Mouse (Mus musculus): ENCODE measurements around the gene B3galt6.

B3galt6 gene

DNA sequence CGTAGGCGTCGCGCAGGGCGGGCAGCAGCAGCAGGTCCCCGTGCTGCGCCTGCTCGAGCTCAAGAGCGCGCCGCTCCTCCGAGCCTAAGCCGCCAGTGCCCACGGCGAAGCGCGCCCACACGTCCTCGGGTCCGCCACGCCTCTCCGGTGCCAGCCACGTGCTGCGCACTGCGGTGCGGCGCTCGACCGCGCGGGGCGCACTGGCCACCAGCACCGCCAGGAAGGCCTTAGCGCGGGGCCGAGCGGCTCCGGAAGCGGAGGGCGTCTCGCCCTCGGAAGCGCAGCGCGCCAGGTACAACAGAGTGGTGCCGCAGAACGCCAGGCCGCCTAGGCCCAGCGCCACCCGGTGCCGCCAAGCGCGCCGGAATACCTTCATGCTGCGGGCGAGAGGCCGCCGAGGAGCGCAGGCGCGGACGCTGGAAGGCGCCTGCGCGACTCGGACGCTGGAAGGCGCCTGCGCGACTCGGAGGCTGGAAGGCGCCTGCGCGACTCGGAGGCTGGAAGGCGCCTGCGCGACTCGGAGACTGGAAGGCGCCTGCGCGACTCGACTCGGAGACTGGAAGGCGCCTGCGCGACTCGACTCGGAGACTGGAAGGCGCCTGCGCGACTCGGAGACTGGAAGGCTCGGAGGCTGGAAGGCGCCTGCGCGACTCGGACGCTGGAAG is at the start of gene B3galt6, which contains the start of gene Sdf4:
Gene B3galt6, minus strand, starts transcription at position 409 of the 665 bp plus-strand sequence.
Gene Sdf4, plus strand, starts transcription at position 632 of the 665 bp plus-strand sequence.
- in situ Hi-C loops (cut with MboI, MseI), result no loop called here

GRCm38 (mm10) chr4:156034901-156035300 is 42.5 kb upstream of the B3galt6 start:
- in situ Hi-C loops (cut with MboI, MseI), result loop anchor here (5.0 kb wide), 2 partner anchors 38 to 73 kb away; partner anchors contain the start of gene C1qtnf12 (in 2 of the 2)

DNA sequence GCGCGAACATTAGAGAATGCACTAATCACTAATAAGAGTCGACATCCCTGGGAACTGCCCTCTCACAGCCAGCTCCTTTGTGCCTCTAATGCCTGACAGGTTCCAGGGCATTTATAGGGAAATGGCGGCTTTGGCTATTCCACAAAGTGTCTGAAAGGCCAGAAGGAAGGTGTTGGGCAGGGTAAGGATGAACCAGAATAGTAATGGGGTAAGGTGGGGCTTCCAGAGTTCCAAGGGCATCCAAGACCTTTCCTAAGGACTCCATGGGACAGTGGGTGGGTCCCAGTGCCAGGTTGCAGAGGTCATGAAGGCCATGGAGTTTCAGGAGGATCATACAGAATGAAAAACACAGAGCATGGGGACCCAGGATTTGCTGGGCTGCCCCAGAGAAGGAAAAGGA is 41.9 kb upstream of the B3galt6 start:
- in situ Hi-C loops (cut with MboI, MseI), result loop anchor here (5.0 kb wide), 2 partner anchors 37 to 72 kb away; partner anchors contain the start of gene C1qtnf12 (in 2 of the 2)

- in situ Hi-C loops (cut with MboI, MseI), result loop anchor here (5.0 kb wide), 2 partner anchors 36 to 71 kb away; partner anchors contain the start of gene C1qtnf12 (in 2 of the 2)
These were observed 41.1 kb upstream of the B3galt6 start for GRCm38 (mm10) chr4:156033476-156034119.

DNA sequence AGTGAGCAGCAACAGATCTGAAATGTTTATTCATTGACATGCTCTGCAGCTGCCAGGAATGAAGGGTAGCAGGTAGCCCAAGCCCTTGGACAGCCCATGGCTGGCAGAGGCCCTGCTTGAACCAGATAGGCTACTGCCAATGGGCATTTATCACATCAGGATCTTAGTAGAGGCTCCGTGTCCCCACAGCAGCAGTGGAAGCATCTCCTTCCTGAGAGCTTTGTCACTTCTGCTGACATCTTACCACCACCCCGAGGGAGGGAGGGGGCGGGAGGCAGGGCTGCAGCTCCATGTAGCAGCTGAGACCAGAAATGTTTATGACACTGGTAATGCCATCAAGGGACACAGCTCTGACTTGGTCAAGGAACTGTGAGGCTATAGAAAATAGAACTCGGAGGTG is 40.4 kb upstream of the B3galt6 start:
- in situ Hi-C loops (cut with MboI, MseI), result loop anchor here (5.0 kb wide), 2 partner anchors 36 to 71 kb away; partner anchors contain the start of gene C1qtnf12 (in 2 of the 2)

GRCm38 (mm10) chr4:156031593-156032391 is 39.3 kb upstream of the B3galt6 start:
- in situ Hi-C loops (cut with MboI, MseI), result loop anchor here (5.0 kb wide), 2 partner anchors 34 to 69 kb away; partner anchors contain the start of gene C1qtnf12 (in 2 of the 2)

DNA sequence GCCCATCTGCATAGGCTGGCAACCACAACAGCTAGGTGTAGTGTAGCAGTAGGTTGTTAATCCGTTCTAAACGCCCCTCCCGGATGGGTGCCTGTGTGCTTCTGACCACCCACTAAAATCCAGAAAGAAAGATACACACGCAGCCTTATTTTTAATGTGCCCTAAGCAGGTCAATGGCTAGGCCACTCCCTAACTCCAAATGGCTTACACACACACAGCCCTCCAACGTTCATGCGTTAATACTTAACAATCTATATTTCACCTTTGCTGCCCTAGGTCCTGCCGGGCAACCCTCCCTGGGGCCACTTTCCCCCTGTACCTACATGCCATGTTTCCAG is 38.8 kb upstream of the B3galt6 start:
- in situ Hi-C loops (cut with MboI, MseI), result loop anchor here (5.0 kb wide), 2 partner anchors 34 to 69 kb away; partner anchors contain the start of gene C1qtnf12 (in 2 of the 2)

DNA sequence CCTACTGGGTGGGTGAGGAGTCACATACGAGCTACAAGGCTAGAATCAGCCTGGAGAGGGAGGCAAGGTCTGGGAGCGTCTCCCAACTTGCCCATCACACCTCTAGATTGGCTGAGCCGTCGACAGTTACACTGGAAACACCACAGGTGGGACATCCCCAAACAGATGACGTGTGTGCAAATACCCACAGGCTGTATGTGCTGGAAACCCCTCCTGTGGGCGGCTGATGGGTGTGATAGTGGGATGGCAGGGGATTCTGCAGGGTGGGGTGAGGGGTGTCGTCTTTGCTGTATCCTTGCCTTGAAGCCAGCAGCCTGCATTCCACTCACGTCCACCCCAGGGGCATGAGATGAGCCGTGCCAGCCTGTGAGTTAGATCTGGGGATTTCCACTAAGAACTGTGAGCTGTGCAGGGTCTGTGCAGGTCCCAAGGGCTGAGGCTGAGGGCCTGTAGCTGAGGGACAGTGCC is 38.2 kb upstream of the B3galt6 start:
- in situ Hi-C loops (cut with MboI, MseI), result loop anchor here (5.0 kb wide), 2 partner anchors 33 to 68 kb away; partner anchors contain the start of gene C1qtnf12 (in 2 of the 2)

GRCm38 (mm10) chr4:156028580-156028979 is 36.1 kb upstream of the B3galt6 start:
- in situ Hi-C loops (cut with MboI, MseI), result no loop called here

GRCm38 (mm10) chr4:156026013-156026412 is 33.6 kb upstream of the B3galt6 start, which contains the start of gene Tnfrsf18:
Gene Tnfrsf18 (plus strand): TSS chr4:156026164.
- in situ Hi-C loops (cut with MboI, MseI), result no loop called here

GRCm38 (mm10) chr4:156024184-156024583 is 31.7 kb upstream of the B3galt6 start:
- in situ Hi-C loops (cut with MboI, MseI), result loop anchor here in 1 of 2 experiments (25.0 kb wide), 1 partner anchor 812 kb away; the partner anchor contains the start of gene Ski

DNA sequence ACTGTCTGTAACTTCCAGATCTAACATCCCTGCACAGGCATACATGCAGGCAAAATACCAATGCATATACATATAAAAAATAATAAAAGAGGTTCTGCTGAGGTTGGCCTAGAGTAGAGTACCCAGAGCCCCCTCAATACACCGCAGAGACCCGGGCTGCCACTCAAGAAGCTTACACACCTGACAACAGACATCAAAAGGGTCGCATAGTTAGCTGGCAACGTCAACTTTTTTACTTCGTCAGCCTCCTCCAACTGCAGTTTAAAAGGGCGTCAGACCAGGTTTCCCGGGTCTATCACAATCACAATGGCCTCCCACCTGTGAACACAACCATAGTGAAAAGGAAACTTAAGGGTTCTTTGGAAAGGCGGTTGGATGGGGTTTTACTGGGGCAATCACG is 31.1 kb upstream of the B3galt6 start:
- in situ Hi-C loops (cut with MboI, MseI), result loop anchor here in 1 of 2 experiments (25.0 kb wide), 1 partner anchor 811 kb away; the partner anchor contains the start of gene Ski

DNA sequence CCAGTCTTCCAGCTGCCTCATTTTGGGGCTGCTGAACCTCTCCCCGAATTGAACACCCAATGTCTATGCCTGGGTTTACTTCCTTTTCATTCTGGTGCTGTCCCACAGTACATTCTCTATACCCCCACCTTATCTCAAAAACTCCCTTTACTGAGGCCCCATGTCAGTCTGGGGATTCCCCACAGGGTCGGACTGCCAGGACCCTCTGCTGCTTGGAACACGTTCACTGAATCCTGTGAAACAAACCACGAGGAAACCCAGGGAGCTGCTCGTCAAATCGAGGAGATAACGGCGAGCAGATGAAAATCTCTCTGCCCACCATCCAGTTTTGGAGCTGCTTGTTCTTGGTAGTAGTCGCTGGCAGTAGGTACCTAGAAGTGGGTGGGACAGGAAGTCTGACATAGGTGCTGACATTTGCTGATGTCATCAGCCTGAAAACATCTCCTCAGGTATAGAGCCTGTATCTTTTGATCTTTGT is 29.5 kb upstream of the B3galt6 start:
- in situ Hi-C loops (cut with MboI, MseI), result loop anchor here in 1 of 2 experiments (25.0 kb wide), 1 partner anchor 810 kb away; the partner anchor contains the start of gene Ski

GRCm38 (mm10) chr4:156021381-156021780 is 28.9 kb upstream of the B3galt6 start:
- in situ Hi-C loops (cut with MboI, MseI), result loop anchor here in 1 of 2 experiments (25.0 kb wide), 1 partner anchor 809 kb away; the partner anchor contains the start of gene Ski

DNA sequence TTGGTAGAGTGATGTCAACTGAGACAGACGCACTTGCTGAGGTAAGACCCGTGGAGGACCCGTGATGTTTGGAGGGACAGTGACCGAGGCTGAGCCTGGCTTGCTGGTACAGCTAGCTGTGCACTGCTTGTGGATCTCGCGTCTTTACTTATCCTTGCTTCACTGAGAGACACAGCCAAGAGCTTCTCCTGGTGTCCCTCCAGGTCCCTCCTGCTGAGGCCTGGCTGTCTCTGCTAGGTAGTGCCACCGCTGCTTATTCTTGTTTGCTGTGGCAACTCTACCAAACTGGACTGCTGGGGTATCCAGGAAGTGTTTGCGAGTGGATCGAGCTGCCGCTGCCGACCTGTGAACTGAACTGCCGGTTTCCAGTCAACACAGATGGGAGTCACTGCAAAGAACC is 27.3 kb upstream of the B3galt6 start:
- in situ Hi-C loops (cut with MboI, MseI), result loop anchor here in 1 of 2 experiments (25.0 kb wide), 1 partner anchor 807 kb away; the partner anchor contains the start of gene Ski

- in situ Hi-C loops (cut with MboI, MseI), result loop anchor here in 1 of 2 experiments (25.0 kb wide), 1 partner anchor 802 kb away; the partner anchor contains the start of gene Ski
These were observed 22.0 kb upstream of the B3galt6 start for GRCm38 (mm10) chr4:156014436-156014835.

DNA sequence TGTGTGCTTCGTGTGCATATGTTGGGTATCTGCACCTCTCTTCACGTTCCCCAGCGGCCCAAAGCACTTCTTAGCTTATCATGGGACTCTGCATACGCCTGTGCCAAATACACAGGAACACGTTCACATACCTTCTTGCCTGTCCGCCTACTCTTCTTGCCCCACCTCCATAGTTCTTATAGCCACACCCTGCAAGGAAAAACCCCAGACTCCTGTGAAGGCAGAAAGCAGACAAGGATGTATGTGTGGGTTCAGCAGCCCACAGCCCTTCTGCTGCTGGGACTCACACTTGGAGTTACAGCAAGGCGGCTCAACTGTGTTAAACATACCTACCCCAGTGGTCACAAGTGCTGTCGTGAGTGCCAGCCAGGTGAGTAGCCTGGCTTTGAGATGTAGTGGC is 21.2 kb upstream of the B3galt6 start, which contains the start of gene Tnfrsf4:
Gene Tnfrsf4, plus strand, starts transcription at position 207 of the 400 bp plus-strand sequence.
- in situ Hi-C loops (cut with MboI, MseI), result loop anchor here in 1 of 2 experiments (25.0 kb wide), 1 partner anchor 801 kb away; the partner anchor contains the start of gene Ski

GRCm38 (mm10) chr4:156008369-156008768 is 15.9 kb upstream of the B3galt6 start:
- in situ Hi-C loops (cut with MboI, MseI), result loop anchor here in 1 of 2 experiments (25.0 kb wide), 1 partner anchor 796 kb away; the partner anchor contains the start of gene Ski

DNA sequence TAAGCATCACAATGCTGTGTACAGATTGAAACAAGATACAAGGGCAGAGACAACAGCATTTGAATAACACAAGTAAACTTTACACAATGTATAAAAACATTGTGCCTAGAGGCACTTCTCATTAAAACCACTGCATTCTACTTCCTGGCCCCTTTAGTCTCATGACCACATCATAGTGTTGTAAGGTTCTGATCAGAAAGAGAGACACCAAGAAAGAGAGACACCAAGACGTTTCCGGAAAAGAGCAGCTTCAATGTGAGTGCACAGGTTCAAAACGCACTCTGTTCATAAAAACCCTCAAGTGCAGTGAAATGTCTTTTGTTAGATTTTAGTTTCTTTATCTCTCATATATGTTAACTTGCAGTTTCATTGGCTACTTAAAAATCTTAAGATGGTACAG is 11.7 kb upstream of the B3galt6 start:
- in situ Hi-C loops (cut with MboI, MseI), result loop anchor here in 1 of 2 experiments (25.0 kb wide), 1 partner anchor 792 kb away; the partner anchor contains the start of gene Ski

DNA sequence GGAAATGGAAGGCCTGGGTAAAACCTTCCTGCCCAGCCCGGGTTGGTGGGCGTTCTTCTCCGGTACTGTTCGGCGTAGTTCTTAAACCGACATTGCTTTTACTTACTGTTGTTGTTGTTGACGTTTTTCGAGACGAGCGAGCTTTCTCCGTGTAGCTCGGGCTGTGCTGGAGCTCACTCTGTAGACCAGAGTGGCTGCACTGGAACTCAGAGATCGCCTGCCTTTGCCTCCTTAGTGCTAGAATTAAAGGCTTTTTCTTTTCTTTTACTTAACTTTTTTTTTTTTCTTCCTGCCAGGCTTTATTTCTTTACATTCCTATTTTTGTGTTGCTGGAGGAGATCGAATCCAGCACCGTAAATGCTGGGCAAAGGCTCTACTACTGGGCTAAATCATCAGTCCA is 1.2 kb upstream of the B3galt6 start:
- in situ Hi-C loops (cut with MboI, MseI), result no loop called here

Data from T-helper 17 cell (primary cell).